Mouse (Mus musculus) adrenal gland, postnatal 10 days (tissue): ENCODE results near the gene Efna4. TPM values are rescaled to one million over a fixed set of nuclear protein-coding genes. Genes with fewer than 3 reads are reported as not detected.

ENCODE experiments used
- DNase-seq: peaks from one replicate; pipeline ENCODE4 v3.0.0; 2021; ENCODE audit warnings: mixed read lengths
- long read RNA-seq, 2 experiments: library from polyadenylated mRNA; stranded (forward); transcript quantifications; one replicate each; pipeline ENCODE4 v2.0.0; 2021
- total RNA-seq, 2 experiments: library from RNA; stranded (reverse); gene quantifications; 2 replicates each; pipeline ENCODE4 v1.2.3; 2021

The Efna4 gene
- 1 to 10 TPM; 1.7 to 2.2 TPM for total RNA-seq
- long read RNA-seq, experiment 1 = 0 reads
- long read RNA-seq, experiment 2 = 0 reads

GRCm38 (mm10) chr3:89337721-89338578 lies at the start of gene Efna4:
Gene Efna4, minus strand, starts transcription at chr3:89338028.
- DNase-seq = peak; percentile 63

DNA sequence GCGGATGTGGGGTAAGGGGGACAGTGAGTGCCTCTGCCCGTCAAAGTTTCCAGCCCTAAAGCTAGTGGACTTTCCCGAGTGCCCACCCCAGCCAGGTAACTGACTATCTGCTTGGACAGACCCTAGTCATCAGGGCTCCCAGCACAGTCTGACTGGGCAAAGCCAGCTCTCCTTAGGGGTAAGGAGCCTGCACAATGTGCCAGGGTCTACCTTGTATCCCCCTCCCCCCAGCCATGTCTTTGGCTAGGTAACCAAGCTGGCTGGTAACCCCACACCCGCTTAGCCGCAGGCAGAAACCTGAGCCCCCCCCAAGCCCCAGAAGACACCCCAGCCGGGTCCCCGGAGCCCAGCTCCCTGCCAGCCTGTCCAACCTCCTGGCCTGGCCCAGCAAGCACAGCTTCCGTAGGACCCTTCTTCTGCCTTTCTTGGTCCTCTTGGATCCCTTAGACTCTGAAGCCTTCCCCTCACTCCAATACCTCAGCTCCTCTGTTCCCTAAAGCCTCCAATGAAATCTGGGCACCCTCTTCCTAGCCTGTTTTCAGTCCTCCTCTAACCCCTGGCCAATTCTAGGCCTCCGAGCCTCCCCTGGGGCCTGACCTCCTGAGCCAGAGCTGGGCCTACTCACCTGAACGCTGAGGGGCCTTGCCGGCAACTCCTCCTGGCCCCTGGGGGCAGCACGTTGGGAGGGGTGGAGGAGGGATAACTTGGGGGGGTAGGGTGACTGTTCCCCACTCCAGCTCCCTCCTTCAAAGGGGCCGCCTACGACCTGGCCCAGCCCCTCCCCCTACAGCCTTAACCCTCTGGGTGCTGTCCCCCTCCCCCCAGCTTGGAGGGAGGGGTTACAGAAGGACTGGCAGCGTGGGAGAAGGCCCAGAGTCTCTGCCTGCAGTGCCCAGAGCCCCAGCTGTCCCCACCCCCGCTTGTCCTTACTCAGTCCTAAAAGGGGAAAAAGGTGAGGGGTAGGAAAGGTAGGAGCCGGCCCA lies 48.9 kb upstream of the Efna4 start:
- peak; percentile 66 for DNase-seq

DNA sequence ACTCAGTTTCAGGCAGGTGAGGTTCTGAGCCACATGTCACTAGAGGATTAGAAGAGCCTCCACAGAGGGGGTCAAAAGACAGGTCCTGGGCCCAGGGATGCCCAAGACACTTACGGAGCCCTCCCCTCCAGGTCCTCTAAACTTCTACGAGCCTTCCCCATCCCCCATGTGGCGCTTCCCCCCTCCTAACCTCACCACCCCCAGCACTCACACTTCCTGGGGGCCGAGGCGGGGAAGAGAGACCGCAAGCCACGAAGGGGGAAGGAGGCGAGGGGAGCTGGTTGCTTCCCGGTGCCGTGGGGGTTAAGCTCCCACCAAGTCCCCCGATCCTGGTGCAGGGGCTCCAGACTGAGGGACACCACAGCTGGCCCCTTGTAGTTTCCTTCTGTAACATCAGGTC lies 47.6 kb upstream of the Efna4 start:
- no peak for DNase-seq

DNA sequence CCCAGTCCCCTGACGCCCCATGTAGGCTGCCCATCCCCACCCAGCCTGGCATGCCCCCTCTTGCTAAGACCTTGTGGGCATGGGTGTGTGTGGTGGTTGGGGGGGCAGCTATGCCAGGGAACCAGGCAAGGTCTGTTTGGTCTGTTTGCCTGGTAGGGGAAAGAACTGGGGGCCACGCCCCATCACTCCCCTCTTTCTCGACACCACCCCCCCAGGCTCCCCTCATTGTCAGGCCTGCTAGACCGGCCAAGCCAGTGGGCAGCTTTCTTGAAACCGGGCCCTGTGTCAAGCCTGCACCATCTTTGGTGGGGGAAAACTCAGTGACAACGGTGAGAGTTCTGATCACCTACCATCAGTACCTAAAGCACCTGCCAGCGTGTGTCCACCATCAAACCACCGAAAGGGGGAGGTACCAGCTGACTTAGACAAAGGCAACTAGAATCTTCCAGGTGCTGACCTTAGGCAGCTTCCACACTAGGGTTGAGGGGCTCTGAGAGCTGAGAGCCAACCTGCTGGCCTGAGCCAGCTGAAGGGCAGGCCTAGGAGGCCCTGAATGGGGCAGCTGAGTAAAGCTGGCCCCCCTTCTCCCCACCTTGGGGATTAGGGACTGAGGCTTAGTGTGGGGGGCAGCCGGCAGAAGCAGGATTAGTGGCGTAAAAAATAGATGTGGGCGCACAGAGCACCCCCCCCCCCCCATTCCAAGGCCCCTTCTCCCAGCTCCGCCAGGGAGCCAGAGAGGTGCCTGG lies 46.7 kb upstream of the Efna4 start:
- no peak for DNase-seq

- no peak for DNase-seq
These were observed 45.9 kb upstream of the Efna4 start for GRCm38 (mm10) chr3:89383651-89384255.

DNA sequence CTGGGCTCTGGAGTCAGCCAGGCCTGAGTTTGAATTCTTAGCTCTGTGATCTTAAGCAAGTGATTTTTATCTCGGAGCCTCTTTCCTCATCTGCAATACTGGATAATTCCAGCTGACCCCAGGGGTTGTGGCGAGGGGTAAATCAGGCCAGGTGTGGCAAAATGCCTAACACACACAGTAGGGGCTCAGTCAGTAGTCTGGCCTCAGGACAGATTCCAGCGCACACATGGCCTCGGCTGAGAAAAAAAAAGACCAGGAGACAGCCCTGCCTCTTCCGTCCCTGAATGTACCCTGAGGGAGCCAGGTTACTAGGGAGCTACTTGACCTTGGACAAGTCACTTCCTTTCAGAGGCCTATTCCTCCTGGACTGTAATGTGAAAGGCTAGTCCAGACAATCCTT lies 45.1 kb upstream of the Efna4 start:
- no peak for DNase-seq

DNA sequence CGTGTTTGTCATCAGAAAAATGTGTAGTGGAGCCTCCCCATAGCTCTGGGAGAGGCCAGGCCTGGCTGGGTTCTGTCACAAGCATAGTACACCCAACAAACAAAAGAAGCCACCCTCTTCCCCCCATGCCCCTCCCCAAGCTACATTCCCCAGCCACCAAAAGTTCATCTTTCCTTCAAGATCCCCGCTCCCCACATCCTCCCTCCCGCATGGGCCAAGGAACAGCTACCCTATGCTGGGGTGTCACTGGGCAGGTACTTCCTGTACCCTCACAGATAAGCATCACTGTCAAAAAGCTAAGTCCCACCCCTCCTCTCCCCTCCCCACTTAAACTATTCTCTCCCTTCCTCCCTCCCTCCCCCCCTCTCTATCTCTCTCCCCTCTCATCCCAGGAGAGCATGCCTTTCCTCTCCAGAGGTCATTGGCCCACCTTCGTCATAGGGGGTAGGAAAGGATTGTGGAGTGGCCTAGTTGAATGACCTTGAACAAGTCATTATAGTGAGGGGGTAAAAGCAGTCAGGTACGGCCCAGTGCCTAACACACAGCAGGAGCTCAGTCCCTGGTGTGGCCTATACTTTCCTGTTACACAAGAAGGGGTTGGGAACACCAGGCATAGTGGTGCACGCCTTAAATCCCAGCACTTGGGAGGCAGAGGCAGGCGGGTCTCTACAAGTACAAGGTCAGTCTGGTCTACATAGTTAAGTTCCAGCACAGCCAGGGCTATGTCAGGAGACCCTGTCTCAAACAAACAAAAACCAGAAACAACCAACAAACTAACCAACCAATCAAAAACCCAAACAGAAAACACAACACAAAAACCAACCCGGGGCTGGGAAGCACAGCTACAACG lies 44.4 kb upstream of the Efna4 start:
- no peak for DNase-seq

DNA sequence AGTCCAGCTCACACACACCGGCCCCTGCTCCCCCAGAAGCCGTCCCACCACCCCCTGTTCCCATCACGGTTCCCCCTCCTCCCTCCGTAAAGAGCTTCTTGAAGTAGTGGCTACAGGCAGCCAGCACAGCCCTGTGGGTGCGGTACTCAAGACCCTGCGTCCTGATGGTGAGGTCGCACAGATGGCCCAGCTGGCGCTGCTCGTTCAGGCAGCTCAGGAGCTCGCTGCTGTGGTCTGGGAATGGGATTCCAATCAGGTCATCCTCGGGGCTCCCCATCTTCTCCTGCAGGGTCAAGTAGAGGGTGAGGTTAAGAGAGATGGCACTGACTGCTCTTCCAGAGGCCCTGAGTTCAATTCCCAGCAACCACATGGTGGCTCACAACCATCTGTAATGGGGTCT lies 43.4 kb upstream of the Efna4 start:
- DNase-seq = no peak

GRCm38 (mm10) chr3:89380711-89381110 lies 42.9 kb upstream of the Efna4 start:
- DNase-seq = no peak

DNA sequence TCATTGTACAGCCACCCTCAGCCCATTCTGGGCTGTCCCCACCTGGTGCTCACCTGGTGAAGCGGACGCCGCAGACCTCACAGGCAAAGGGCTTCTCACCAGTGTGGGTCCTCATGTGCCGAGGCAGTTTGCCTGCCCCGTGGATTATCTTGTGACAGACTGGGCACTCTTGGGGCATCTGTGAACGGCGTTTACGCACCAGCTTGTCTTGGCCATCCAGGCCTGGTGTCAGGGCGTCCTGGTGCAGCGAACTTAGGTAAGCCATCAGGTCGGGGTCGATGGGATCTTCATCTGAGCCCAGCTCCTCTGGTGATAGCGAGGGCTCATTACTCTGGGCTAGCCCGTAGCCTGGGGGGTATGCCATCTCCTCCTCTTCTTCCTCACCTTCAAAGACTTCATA lies 42.5 kb upstream of the Efna4 start:
- no peak for DNase-seq

- DNase-seq = peak; percentile 70
These were observed 41.7 kb upstream of the Efna4 start for GRCm38 (mm10) chr3:89379388-89380131.

DNA sequence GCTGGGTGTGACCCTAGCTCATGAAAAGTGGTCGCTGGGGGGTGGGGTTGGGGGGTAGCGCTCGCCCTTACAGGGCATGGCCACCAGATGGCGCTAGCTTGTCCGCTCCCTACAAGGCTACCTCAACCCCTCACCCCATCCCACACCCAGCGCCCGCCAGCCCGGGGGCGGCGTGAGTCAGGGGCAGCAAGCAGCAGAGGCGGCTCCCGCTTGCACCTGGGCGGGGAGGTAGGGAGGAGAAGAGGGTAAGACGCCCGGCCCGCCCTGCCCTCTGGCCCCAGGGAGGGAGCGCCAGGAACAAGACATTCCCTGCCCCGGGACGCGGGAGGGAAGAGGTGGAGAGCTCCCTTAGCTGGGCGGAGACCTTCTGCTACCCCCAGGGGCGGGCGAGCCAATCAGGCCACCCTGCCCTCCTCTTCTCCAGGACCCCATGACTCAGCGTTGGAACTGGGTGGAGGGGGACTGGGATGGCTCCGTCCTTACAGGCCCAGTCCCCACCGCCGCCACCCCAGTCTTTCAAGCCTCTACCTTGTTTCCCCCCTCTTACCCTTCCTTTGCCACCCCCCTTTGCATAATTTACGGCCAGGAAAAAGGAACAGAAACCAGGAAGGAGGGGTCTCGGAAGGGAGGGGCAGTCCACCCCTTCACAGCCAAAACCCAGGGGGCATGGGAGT lies 40.7 kb upstream of the Efna4 start:
- DNase-seq = peak; percentile 83

DNA sequence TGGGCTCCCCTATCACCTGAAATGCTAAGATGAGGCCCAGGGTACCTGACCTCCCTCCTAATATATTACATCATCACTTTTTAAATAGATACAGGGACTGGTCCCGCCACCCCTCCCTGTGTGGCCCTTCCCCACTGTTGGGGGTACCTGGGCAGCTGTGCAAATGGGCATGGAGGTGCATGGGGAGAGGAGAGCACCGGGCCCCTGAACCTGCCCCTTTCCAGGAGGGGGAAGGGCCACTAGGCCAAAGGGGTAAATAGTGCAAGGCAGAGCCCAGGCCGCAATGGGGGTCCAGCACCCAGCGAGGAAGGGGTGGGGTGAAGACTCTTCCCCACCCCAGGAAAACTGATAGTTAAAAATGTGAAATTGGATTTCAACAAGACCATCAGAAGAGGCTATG lies 40.0 kb upstream of the Efna4 start:
- DNase-seq = peak; percentile 17

- DNase-seq = no peak
These were observed 35.9 kb upstream of the Efna4 start for GRCm38 (mm10) chr3:89373581-89374231.

DNA sequence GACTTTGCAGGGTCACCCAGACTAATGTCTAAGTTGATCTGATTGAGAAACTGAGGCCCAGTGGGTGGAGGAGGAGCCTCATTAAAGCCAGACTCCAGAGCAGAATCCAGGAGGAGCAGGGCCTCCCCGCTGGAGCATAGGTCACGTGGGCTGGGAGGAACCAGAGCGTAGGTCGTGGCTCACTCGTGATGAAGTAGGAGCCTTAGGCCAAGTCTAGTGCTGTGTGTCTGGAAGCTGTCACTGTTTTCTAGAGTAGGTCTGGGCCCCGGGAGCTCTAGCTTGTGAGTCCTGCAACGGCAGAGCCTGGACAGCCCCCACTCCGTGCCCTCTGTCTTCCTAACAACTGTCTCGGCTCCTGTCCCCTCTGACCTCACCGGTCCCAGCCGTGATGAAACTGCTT lies 29.5 kb upstream of the Efna4 start:
- DNase-seq = peak; percentile 40

DNA sequence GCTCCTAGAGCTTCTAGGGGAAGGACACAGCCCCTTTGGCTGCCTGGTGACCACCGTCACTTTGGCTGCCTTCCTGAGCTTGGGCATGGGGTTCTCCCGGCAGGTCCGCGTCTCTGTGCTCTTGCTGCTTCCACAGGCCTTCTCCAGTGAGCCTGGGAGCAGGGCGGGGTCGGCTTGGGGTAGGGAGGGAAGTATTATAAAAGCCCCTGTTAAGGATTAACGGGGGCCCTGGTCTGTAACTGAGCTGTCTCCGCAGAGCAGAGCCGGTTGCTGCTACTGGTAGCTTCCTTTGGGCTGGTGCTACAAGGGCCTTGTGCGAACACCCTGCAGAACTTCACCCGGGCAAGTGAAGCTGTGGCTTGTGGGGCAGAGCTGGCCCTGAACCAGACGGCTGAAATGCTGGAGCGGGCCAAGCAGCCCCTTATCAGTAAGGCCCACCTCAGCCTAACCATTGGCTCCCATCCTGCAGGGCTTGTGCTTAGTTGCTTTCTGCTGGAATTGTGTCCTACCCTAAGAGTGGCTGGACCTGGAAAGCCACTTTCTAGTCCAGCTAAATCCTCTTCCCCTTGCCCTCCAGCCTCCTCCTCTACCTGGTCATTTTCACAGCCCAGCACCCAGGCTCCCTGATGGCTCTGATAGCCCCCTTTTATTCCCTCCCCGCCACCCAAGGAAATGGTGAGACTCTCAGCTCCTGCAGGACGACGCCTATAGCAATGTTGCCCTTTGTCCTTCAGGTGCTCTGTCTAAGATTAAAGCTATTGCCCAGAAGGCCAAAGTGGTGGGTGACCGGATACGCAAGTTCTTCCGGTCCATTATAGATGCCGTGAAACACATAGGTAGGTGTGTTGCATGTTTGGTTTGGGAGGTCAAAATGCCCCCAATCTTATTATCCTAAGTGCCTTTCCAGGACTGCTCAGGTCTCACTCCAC lies 27.9 kb upstream of the Efna4 start:
- no peak for DNase-seq

GRCm38 (mm10) chr3:89365153-89365485 lies 27.3 kb upstream of the Efna4 start, which contains the start of gene Dcst1:
Gene Dcst1, minus strand, starts transcription at chr3:89365253.
- no peak for DNase-seq

- DNase-seq = no peak
These were observed 26.8 kb upstream of the Efna4 start for GRCm38 (mm10) chr3:89364631-89365030.
